Mouse (Mus musculus) lung, postnatal 0 days (tissue): ENCODE results near the gene Gm20388.

Experiments used
- CTCF ChIP-seq: IDR thresholded peaks from 2 replicates; pipeline ENCODE4 v1.5.1; 2016; ENCODE audit warnings: antibody characterized with exemption, mild to moderate bottlenecking
- EP300 ChIP-seq: IDR thresholded peaks from 2 replicates; pipeline ENCODE4 v1.6.1; 2016; ENCODE audit warnings: antibody characterized with exemption, mild to moderate bottlenecking, control low read depth

GRCm38 (mm10) chr8:120685097-120685496, 774.5 kb downstream of the Gm20388 start:
- TF ChIP-seq CTCF = no peak
- no peak for TF ChIP-seq EP300
